Mouse (Mus musculus) ES-Bruce4 (cell line): ENCODE measurements around the gene Psen2.

Experiments used
- CTCF ChIP-seq: IDR thresholded peaks from one replicate; pipeline ENCODE4 v1.8.1; 2011; ENCODE audit warnings: low read depth, low read length
- EP300 ChIP-seq: IDR thresholded peaks from 2 replicates; pipeline ENCODE4 v1.6.1; 2011; ENCODE audit warnings: low read depth, low read length; ENCODE audit not compliant: insufficient read depth

- TF ChIP-seq CTCF: no peak
- no peak for TF ChIP-seq EP300
These were observed 41.2 kb downstream of the Psen2 start for GRCm38 (mm10) chr1:180222007-180222406.
